Mouse (Mus musculus) ES-E14 (cell line): ENCODE data around the gene Spata2l. TPM values are rescaled to one million over a fixed set of nuclear protein-coding genes. Genes with fewer than 3 reads are reported as not detected.

Experiments
- DNase-seq: peaks from one replicate; pipeline ENCODE4 v3.0.0-alpha.2; 2013; ENCODE audit warnings: low read depth, low spot score
- H3K27ac ChIP-seq: 2 replicates; pipeline ENCODE4 v1.5.1; 2012; ENCODE audit warnings: low read depth, mild to moderate bottlenecking, low read length, moderate library complexity, mixed read lengths; ENCODE audit not compliant: poor library complexity, insufficient read depth, severe bottlenecking
- H3K36me3 ChIP-seq: 2 replicates; pipeline ENCODE4 v1.6.1; 2012; ENCODE audit warnings: mild to moderate bottlenecking, low read length, moderate library complexity, mixed read lengths; ENCODE audit not compliant: control insufficient read depth, poor library complexity, insufficient read depth, severe bottlenecking
- H3K4me1 ChIP-seq, 2 experiments: fragments of 150-350 bp in 1 of 2; sonication (generic) in 1 of 2; 2 replicates each; pipeline ENCODE4 v1.6.1; 2012; ENCODE audit warnings: low read length in 2 of 2, mild to moderate bottlenecking in 1 of 2, mixed read lengths in 1 of 2; ENCODE audit not compliant: control insufficient read depth in 2 of 2, insufficient read depth in 2 of 2, poor library complexity in 1 of 2
- H3K4me3 ChIP-seq, 2 experiments: fragments of 150-350 bp in 1 of 2; sonication (generic) in 1 of 2; 2 replicates each; pipeline ENCODE4 v1.5.1; 2012; ENCODE audit warnings: low read length in 2 of 2, low read depth in 1 of 2, mild to moderate bottlenecking in 1 of 2, mixed read lengths in 1 of 2; ENCODE audit not compliant: insufficient read depth in 1 of 2, poor library complexity in 1 of 2, severe bottlenecking in 1 of 2
- H3K9ac ChIP-seq: 2 replicates; pipeline ENCODE4 v1.6.1; 2012; ENCODE audit warnings: low read depth, mild to moderate bottlenecking, low read length, mixed read lengths; ENCODE audit not compliant: poor library complexity, insufficient read depth, severe bottlenecking
- H3K9me3 ChIP-seq: fragments of 150-350 bp; sonication (generic); 2 replicates; pipeline ENCODE4 v1.6.1; 2012; ENCODE audit warnings: low read depth, mild to moderate bottlenecking, low read length; ENCODE audit not compliant: control insufficient read depth, insufficient read depth
- CHD2 ChIP-seq: IDR thresholded peaks from 2 replicates; pipeline ENCODE4 v1.6.1; 2014; ENCODE audit warnings: mild to moderate bottlenecking, low read depth, low read length, inconsistent platforms
- HCFC1 ChIP-seq: IDR thresholded peaks from 2 replicates; pipeline ENCODE4 v1.6.1; 2012; ENCODE audit warnings: low read length, inconsistent platforms, borderline replicate concordance; ENCODE audit not compliant: insufficient read depth
- MAFK ChIP-seq: IDR thresholded peaks from 2 replicates; pipeline ENCODE4 v1.6.1; 2014; ENCODE audit warnings: mild to moderate bottlenecking, low read depth, low read length, inconsistent platforms; ENCODE audit not compliant: insufficient read depth
- ZC3H11A ChIP-seq: IDR thresholded peaks from 2 replicates; pipeline ENCODE4 v1.6.1; 2012; ENCODE audit warnings: low read depth, mild to moderate bottlenecking, inconsistent platforms, low read length, borderline replicate concordance
- ZNF384 ChIP-seq: IDR thresholded peaks from 2 replicates; pipeline ENCODE4 v1.6.1; 2012; ENCODE audit warnings: low read depth, low read length, inconsistent platforms
- in situ Hi-C, 2 experiments: fragments of 600-800 bp; cut with MboI; formaldehyde crosslinking; loops; one replicate each; pipeline ENCODE4 v1.15.1; 2025; ENCODE audit warnings: low sequenced_read_pairs in 2 of 2, inconsistent platforms in 1 of 2; ENCODE audit not compliant: unreplicated experiment in 2 of 2
- total RNA-seq: library from RNA; depleted of rRNA; stranded (reverse); fragments of 300-350 nt; gene quantifications from 2 replicates; pipeline ENCODE4 v1.2.3, GENCODE M21; 2012

Gene Spata2l
- total RNA-seq, 1 experiment, result 1.2 TPM

- no peak overlapping the region for H3K9ac ChIP-seq
- TF ChIP-seq MAFK, result no peak
- TF ChIP-seq ZC3H11A, result no peak
- TF ChIP-seq CHD2, result no peak
- TF ChIP-seq HCFC1, result no peak
- TF ChIP-seq ZNF384, result no peak
- DNase-seq, result no peak
- peaks cover 20% of the 10 kb centered on the region for H3K36me3 ChIP-seq
- peaks cover 2 to 10% of the 10 kb centered on the region in 2 experiments; a peak in 3 of 4 replicates for H3K4me1 ChIP-seq
- in situ Hi-C loops, result no loop called here
- no peak overlapping the region for H3K27ac ChIP-seq
- H3K4me3 ChIP-seq, result no peak overlapping the region
- no peaks in the 10 kb centered on the region for H3K9me3 ChIP-seq
Measured at GRCm38 (mm10) chr8:123228416-123228815, 7.6 kb downstream of the Spata2l start.

- Histone ChIP-seq H3K9me3 (no peaks in the 10 kb centered on the region), H3K27ac (0 out of 2 replicates have a peak within 1 kb of the TSS, but pooled peaks have one; percentile 15), H3K4me3 (peak within 1 kb of the TSS; percentile 85 to 90), H3K4me1 (peaks cover 0 to 2% of the 10 kb centered on the region in 2 experiments; a peak in 1 of 4 replicates), H3K36me3 (peaks cover 14% of the 10 kb centered on the region), H3K9ac (peak within 1 kb of the TSS; percentile 94)
- peak; percentile 87 for DNase-seq
- TF ChIP-seq HCFC1, result peak; percentile 77; the same call in 1 of the 2 replicates
- no peak for TF ChIP-seq MAFK
- in situ Hi-C loops, result no loop called here
Measured at GRCm38 (mm10) chr8:123224278-123225266, 11.5 kb downstream of the Spata2l start, which contains the start of gene Cdk10. Gene Cdk10 (plus strand): TSS chr8:123224842.

GRCm38 (mm10) chr8:123220917-123221316 lies 15.1 kb downstream of the Spata2l start:
- no peak for TF ChIP-seq MAFK
- TF ChIP-seq CHD2, result no peak
- no peak for TF ChIP-seq HCFC1
- TF ChIP-seq ZNF384, result no peak
- TF ChIP-seq ZC3H11A, result no peak
- peaks cover 2 to 3% of the 10 kb centered on the region in 2 experiments; a peak in 2 of 4 replicates for H3K4me1 ChIP-seq
- no peak overlapping the region for H3K9ac ChIP-seq
- H3K4me3 ChIP-seq, result no peak overlapping the region
- no peaks in the 10 kb centered on the region for H3K36me3 ChIP-seq
- H3K27ac ChIP-seq, result no peak overlapping the region
- no peaks in the 10 kb centered on the region for H3K9me3 ChIP-seq
- in situ Hi-C loops, result no loop called here
- no peak for DNase-seq

- no peak for DNase-seq
- in situ Hi-C loops, result no loop called here
- TF ChIP-seq CHD2 (no peak), ZNF384 (no peak), HCFC1 (no peak), MAFK (no peak), ZC3H11A (no peak)
- Histone ChIP-seq H3K9ac (no peak overlapping the region), H3K9me3 (no peaks in the 10 kb centered on the region), H3K36me3 (no peaks in the 10 kb centered on the region; the same call in 1 of the 2 replicates), H3K4me1 (peaks cover 2 to 3% of the 10 kb centered on the region in 2 experiments; a peak in 2 of 4 replicates), H3K4me3 (no peak overlapping the region), H3K27ac (no peak overlapping the region)
Measured at GRCm38 (mm10) chr8:123215430-123215829, 20.6 kb downstream of the Spata2l start.
